Mouse (Mus musculus) gastrocnemius, postnatal 10 days (tissue): ENCODE data around the gene Vmn1r130. TPM values are rescaled to one million over a fixed set of nuclear protein-coding genes. Genes with fewer than 3 reads are reported as not detected.
"Not testable (repeated sequence)": the region's sequence is repeated elsewhere in the genome, so short reads cannot be mapped to it uniquely, and the experiment has no call there.

Source experiments
- DNase-seq: peaks from one replicate; pipeline ENCODE4 v3.0.0; 2021; ENCODE audit warnings: mixed read lengths
- long read RNA-seq, 2 experiments: library from polyadenylated mRNA; stranded (forward); transcript quantifications; one replicate each; pipeline ENCODE4 v2.0.0; 2021
- total RNA-seq, 2 experiments: library from RNA; stranded (reverse); gene quantifications; 2 replicates each; pipeline ENCODE4 v1.2.3; 2021

The Vmn1r130 gene
- total RNA-seq, result not detected
- long read RNA-seq, experiment 1, result 0 reads
- long read RNA-seq, experiment 2, result 0 reads

- not testable (repeated sequence) for DNase-seq
Measured at GRCm38 (mm10) chr7:21511480-21511879, at the start of gene Vmn1r130. Gene Vmn1r130 (plus strand): TSS chr7:21511780.

- DNase-seq, result not testable (repeated sequence)
Measured at GRCm38 (mm10) chr7:21545990-21546389, 34.4 kb downstream of the Vmn1r130 start, which contains the start of gene Vmn1r131. Gene Vmn1r131 (minus strand): TSS chr7:21546090.

Other genes with a start within 250 kb of the Vmn1r130 start
- gene Vmn1r125, start 239.6 kb upstream of the Vmn1r130 start, total RNA-seq, result not detected
- gene Vmn1r126, start 210.3 kb upstream of the Vmn1r130 start, total RNA-seq, result not detected
- not detected for gene Vmn1r127, start 191.9 kb upstream of the Vmn1r130 start, total RNA-seq
- gene Vmn1r128, start 162.4 kb upstream of the Vmn1r130 start, total RNA-seq, result not detected
- gene Vmn1r129, start 150.5 kb upstream of the Vmn1r130 start, total RNA-seq, result not detected
- not detected for gene Gm6882, start 79.0 kb upstream of the Vmn1r130 start, total RNA-seq
- gene Vmn1r131, start 34.3 kb downstream of the Vmn1r130 start, total RNA-seq, result not detected
- not detected for gene Vmn1r132, start 102.3 kb downstream of the Vmn1r130 start, total RNA-seq
- not detected for gene Gm4175, start 249.7 kb downstream of the Vmn1r130 start, total RNA-seq